Mouse (Mus musculus) cortical plate, adult 2 months (tissue): ENCODE data around the gene Emc10. TPM values are rescaled to one million over a fixed set of nuclear protein-coding genes. Genes with fewer than 3 reads are reported as not detected.
A peak's percentile ranks its signal among the peaks of the same experiment; 100 is the strongest.

Experiments
- H3K27ac ChIP-seq: fragments of 200-500 bp; 2 replicates; pipeline ENCODE4 v1.5.1; 2012; ENCODE audit warnings: low read length, control low read depth, inconsistent platforms; ENCODE audit not compliant: insufficient read depth
- H3K4me1 ChIP-seq: fragments of 200-500 bp; 2 replicates; pipeline ENCODE4 v1.6.1; 2011; ENCODE audit warnings: low read length; ENCODE audit not compliant: control insufficient read depth, insufficient read depth
- H3K4me3 ChIP-seq: fragments of 200-500 bp; 2 replicates; pipeline ENCODE4 v1.5.1; 2011; ENCODE audit warnings: mild to moderate bottlenecking, low read length, control low read depth; ENCODE audit not compliant: insufficient read depth
- CTCF ChIP-seq: fragments of 200-500 bp; IDR thresholded peaks from 2 replicates; pipeline ENCODE4 v1.5.1; 2011; ENCODE audit warnings: mild to moderate bottlenecking, control low read depth, low read length; ENCODE audit not compliant: insufficient read depth; ENCODE audit errors: extremely low read depth
- POLR2A ChIP-seq: fragments of 200-500 bp; IDR thresholded peaks from 2 replicates; pipeline ENCODE4 v1.6.1; 2011; ENCODE audit warnings: mild to moderate bottlenecking, low read length, control low read depth; ENCODE audit not compliant: insufficient read depth; ENCODE audit errors: extremely low read depth
- polyA plus RNA-seq: library from polyadenylated mRNA; depleted of rRNA; stranded (reverse); fragments of >200 nt; gene quantifications from 2 replicates; pipeline ENCODE4 v1.2.3, GENCODE M21; 2012

Gene Emc10
- polyA plus RNA-seq, 1 experiment, result 308 TPM

DNA sequence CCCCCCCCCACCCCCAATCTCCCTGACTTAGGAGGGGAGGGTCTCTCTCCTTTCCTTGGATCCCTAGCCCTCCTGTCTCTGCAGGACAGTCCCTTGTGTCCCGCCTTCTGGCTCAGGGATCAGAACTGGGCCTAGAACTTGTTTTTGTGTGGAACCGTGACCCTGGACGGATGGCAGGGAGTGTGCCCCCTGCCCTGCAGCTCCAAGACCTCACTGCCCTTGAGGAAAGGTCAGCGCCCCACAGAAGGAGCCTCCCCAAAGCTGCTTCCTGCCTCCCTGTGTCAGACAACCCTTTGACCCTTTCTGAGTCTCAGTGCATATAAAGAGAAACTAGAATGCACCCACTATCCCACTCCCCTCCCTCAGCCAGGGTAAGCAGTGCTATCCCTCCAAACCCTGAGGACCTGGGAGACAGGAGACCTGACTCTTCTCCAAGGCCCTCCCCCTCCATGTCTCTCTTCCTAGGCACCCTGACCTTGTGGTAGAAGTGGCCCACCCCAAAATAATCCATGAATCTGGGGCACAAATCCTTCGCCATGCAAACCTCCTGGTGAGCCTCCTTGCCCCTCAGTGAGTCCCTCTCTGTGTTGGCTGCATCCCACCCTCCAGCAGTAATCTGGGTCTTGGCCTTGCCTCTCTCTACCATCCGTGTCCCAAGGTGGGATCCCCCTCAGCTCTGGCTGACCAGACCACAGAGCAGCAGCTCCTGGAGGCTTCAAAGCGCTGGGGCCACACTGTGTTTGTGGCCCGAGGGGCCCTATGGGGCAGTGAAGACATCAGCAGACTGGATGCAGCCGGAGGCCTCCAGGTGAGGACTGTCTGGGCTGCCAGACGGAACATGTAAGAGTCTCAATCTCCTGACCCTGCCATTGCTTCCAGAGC, 30.1 kb downstream of the Emc10 start:
- Histone ChIP-seq H3K4me3 (no peak overlapping the region), H3K27ac (no peak overlapping the region), H3K4me1 (peaks cover 6% of the 10 kb centered on the region; the same call in 1 of the 2 replicates)
- TF ChIP-seq CTCF (no peak), POLR2A (no peak)

GRCm38 (mm10) chr7:44465111-44465510, 31.2 kb downstream of the Emc10 start, which contains the start of gene Aspdh:
TSS of gene Aspdh (plus strand) at chr7:44465391.
- H3K27ac ChIP-seq, result peak within 1 kb of the TSS; percentile 78
- H3K4me3 ChIP-seq, result no peak within 1 kb of the TSS
- no peak for TF ChIP-seq CTCF
- TF ChIP-seq POLR2A, result no peak
- peaks cover 6% of the 10 kb centered on the region; the same call in 1 of the 2 replicates for H3K4me1 ChIP-seq

DNA sequence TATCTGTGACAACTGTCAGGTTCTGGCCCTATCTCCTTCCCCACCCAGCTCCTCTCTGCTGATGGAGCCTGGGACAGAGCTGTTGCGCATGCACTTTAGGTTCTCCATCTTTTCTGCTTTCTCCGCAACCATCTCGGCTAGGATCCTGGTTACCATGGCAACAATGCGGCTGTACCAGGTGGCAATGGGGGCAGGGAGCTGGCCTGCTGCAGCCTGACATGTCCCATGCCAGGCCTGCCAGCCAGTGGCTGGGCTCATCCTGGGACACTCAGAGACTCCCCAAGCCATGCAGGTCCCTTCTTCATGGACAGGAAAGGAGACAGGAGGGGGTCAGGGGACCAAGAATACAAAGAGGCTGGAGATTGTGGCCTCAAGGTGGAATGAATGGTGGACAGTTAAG, 31.8 kb downstream of the Emc10 start:
- Histone ChIP-seq H3K4me3 (no peak overlapping the region), H3K27ac (peak overlapping the region; percentile 78), H3K4me1 (peaks cover 7% of the 10 kb centered on the region; the same call in 1 of the 2 replicates)
- no peak for TF ChIP-seq CTCF
- 0 out of 2 replicates have a peak, but pooled peaks have one; percentile 35 for TF ChIP-seq POLR2A

- peak overlapping the region; percentile 29 for H3K27ac ChIP-seq
Observed at GRCm38 (mm10) chr7:44463556-44464225, 32.6 kb downstream of the Emc10 start.

DNA sequence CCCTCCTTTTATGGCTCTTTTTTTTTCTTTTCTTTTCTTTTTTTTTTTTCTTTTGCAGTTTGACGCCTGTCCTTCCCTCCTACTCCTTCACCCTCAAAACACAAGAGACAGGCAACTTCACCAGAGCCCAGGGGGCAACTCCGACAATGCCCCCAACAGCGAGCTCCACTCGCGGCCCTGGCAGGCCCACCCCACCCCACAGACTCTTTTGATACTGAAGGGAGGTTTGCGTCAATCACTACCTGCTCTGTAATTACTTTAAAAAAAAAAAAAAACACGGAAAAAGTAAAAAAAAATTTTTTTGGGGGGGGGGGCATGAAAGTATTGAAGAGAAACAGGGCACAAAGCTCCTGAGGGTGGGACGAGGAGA, 33.3 kb downstream of the Emc10 start:
- Histone ChIP-seq H3K27ac (no peak overlapping the region), H3K4me1 (peaks cover 7% of the 10 kb centered on the region; the same call in 1 of the 2 replicates)
- no peak for TF ChIP-seq CTCF
- TF ChIP-seq POLR2A, result no peak

More at GRCm38 (mm10) chr7:44463556-44464225, 32.6 kb downstream of the Emc10 start:
- Histone ChIP-seq H3K4me1 (peaks cover 7% of the 10 kb centered on the region; the same call in 1 of the 2 replicates), H3K4me3 (no peak overlapping the region)
- TF ChIP-seq CTCF (no peak), POLR2A (no peak)

GRCm38 (mm10) chr7:44462218-44463055, 33.9 kb downstream of the Emc10 start:
- TF ChIP-seq CTCF, result no peak
- no peak for TF ChIP-seq POLR2A
- Histone ChIP-seq H3K27ac (peak overlapping the region; percentile 63), H3K4me1 (peaks cover 7% of the 10 kb centered on the region; the same call in 1 of the 2 replicates), H3K4me3 (no peak overlapping the region)

More for the DNA sequence above, 33.3 kb downstream of the Emc10 start:
- H3K4me3 ChIP-seq, result no peak overlapping the region

- TF ChIP-seq CTCF, result no peak
- TF ChIP-seq POLR2A, result no peak
- peaks cover 7% of the 10 kb centered on the region; the same call in 1 of the 2 replicates for H3K4me1 ChIP-seq
- H3K27ac ChIP-seq, result no peak overlapping the region
Observed at GRCm38 (mm10) chr7:44461503-44462217, 34.7 kb downstream of the Emc10 start.

DNA sequence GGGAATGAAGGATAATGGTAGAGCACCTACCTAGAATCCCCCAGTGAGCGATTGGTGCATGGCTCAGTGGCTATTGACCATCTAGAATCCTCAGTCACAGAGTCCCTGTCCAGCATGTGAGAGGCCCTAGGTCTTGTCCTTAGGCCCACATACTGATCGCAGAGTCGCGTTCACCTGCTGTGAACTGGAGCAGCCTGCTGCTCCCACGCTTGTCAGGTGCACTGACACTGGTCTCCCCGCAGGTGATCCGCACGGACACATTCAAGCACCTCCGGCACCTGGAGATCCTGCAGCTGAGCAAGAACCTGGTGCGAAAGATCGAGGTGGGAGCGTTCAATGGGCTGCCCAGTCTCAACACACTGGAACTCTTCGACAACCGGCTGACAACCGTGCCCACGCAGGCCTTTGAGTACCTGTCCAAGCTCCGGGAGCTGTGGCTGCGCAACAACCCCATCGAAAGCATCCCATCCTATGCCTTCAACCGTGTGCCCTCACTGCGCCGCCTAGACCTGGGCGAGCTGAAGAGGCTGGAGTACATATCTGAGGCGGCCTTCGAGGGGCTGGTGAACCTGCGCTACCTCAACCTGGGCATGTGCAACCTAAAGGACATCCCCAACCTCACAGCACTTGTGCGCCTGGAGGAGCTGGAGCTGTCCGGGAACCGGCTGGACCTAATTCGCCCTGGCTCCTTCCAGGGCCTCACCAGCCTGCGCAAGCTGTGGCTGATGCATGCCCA, 35.4 kb downstream of the Emc10 start:
- H3K27ac ChIP-seq, result no peak overlapping the region
- no peak overlapping the region for H3K4me3 ChIP-seq
- H3K4me1 ChIP-seq, result peaks cover 7% of the 10 kb centered on the region; the same call in 1 of the 2 replicates
- TF ChIP-seq POLR2A, result no peak
- TF ChIP-seq CTCF, result no peak

More at GRCm38 (mm10) chr7:44461503-44462217, 34.7 kb downstream of the Emc10 start:
- no peak overlapping the region for H3K4me3 ChIP-seq
